Mouse (Mus musculus) monocyte, adult 5-6 weeks (primary cell): Measurements from ENCODE around the gene Klf8. TPM values are rescaled to one million over a fixed set of nuclear protein-coding genes. Genes with fewer than 3 reads are reported as not detected.

Source experiments
- ATAC-seq: fragments of 153-309, 156-312 bp; replicated peaks from 2 replicates; pipeline ENCODE4 v1.8.0; 2017; ENCODE audit warnings: mild to moderate bottlenecking; ENCODE audit not compliant: low TSS enrichment, insufficient number of reproducible peaks, severe bottlenecking, poor library complexity, low FRiP score
- total RNA-seq: library from RNA; stranded (forward); fragments of 200-1000, 200-491, 200-594 nt; gene quantifications from 3 replicates; pipeline ENCODE4 v1.2.3, GENCODE M21; 2017

The Klf8 gene
- total RNA-seq, 1 experiment from 2014 or later = 0.38 TPM

- no peak for ATAC-seq
Measured at GRCm38 (mm10) chrX:153389291-153389690, 152.0 kb downstream of the Klf8 start.

- ATAC-seq = no peak
Measured at GRCm38 (mm10) chrX:153417067-153417466, 179.8 kb downstream of the Klf8 start.

GRCm38 (mm10) chrX:153433659-153434293 is 196.5 kb downstream of the Klf8 start:
- no peak for ATAC-seq

GRCm38 (mm10) chrX:153439573-153439972 is 202.3 kb downstream of the Klf8 start:
- ATAC-seq = no peak

GRCm38 (mm10) chrX:153440018-153440417 is 202.8 kb downstream of the Klf8 start:
- no peak for ATAC-seq

Other genes with a start within 250 kb of the Klf8 start
- gene Usp51, start 231.0 kb upstream of the Klf8 start, total RNA-seq = 0.29 to 1.1 TPM in 2 of 3 replicates, not detected in the other
- gene Mageh1, start 199.9 kb upstream of the Klf8 start, total RNA-seq = 2.0 TPM in 1 of 3 replicates, not detected in the others
- gene Foxr2, start 118.7 kb upstream of the Klf8 start, total RNA-seq = not detected in 3 replicates
- gene Rragb, start 97.5 kb upstream of the Klf8 start, total RNA-seq = 3.0 to 11.3 TPM (median 5.6 TPM) in 3 replicates